Mouse (Mus musculus): ENCODE measurements around the gene Ece1. TPM values are rescaled to one million over a fixed set of nuclear protein-coding genes. Genes with fewer than 3 reads are reported as not detected.

The Ece1 gene
- polyA plus RNA-seq, 1 experiment from 2014 or later, result 62.1 TPM

DNA sequence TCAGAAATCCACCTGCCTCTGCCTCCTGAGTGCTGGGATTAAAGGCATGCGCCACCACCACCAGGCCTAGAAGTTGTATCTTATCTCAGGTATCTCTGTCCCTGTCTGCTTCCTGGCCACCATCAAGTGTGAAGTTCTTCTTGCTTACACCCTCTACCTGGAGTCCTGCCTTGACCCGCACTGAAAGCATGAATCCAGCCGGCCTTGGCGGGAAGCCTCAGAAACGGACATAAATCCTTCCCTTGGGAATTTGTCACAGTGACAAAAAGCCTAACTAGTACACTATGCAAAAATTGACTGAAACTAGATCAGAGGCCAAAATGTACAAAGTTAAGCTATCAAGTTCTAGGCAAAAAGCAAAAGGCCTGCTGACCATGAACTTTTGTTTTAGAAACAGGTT lies 39.5 kb upstream of the Ece1 start:
- Histone ChIP-seq H3K27me3 (replicated peaks; ENCODE audit: control insufficient read depth, insufficient read depth, low read length) (no peaks in the 10 kb centered on the region), H3K9me3 (ENCODE audit: control insufficient read depth, low read length) (peaks cover 4% of the 10 kb centered on the region; the same call in 1 of the 2 replicates), H3K36me3 (ENCODE audit: control insufficient read depth, insufficient read depth, low read length) (no peaks in the 10 kb centered on the region), H3K4me3 (ENCODE audit: low read depth, low read length) (no peak overlapping the region), H3K9ac (ENCODE audit: low read depth, low read length) (no peak overlapping the region), H3K4me1 (ENCODE audit: control insufficient read depth, insufficient read depth, low read length) (no peaks in the 10 kb centered on the region), H3K27ac (replicated peaks; ENCODE audit: low read depth, low read length) (no peak overlapping the region), H3K4me2 (ENCODE audit: low read depth, low read length) (no peak overlapping the region)
- WGBS, result 90% methylated on average over 5 of the region's 5 CpGs
- ATAC-seq (ENCODE audit: low read depth), result no peak
- no peak for DNase-seq (ENCODE audit: low spot score)

DNA sequence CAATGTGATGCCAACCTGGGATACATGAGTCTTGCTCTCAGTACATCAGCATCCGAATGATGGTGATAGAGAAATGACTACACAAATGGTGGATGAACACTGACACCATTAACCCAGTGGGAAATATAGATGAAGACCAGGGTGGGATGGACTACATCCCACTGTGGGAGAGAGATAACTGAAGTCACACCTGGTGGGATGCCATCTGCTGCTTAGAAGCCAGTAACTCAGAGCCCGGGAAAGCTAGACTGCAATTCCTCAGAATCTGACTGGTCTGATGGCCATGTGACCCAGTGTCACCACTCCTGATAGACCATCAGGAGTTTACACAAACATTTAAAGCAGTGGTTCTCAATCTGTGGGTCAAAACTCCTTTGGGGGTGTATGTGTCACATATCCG lies 38.5 kb upstream of the Ece1 start:
- H3K36me3 ChIP-seq (ENCODE audit: control insufficient read depth, insufficient read depth, low read length), result no peaks in the 10 kb centered on the region
- no peak overlapping the region for H3K27ac ChIP-seq (replicated peaks; ENCODE audit: low read depth, low read length)
- H3K4me3 ChIP-seq (ENCODE audit: low read depth, low read length), result no peak overlapping the region
- H3K9ac ChIP-seq (ENCODE audit: low read depth, low read length), result no peak overlapping the region
- no peak overlapping the region for H3K4me2 ChIP-seq (ENCODE audit: low read depth, low read length)
- H3K9me3 ChIP-seq (ENCODE audit: control insufficient read depth, low read length), result peaks cover 4% of the 10 kb centered on the region; the same call in 1 of the 2 replicates
- no peaks in the 10 kb centered on the region for H3K4me1 ChIP-seq (ENCODE audit: control insufficient read depth, insufficient read depth, low read length)
- 0 out of 2 replicates have a peak, but pooled peaks cover 3% of the 10 kb centered on the region for H3K27me3 ChIP-seq (replicated peaks; ENCODE audit: control insufficient read depth, insufficient read depth, low read length)
- ATAC-seq (ENCODE audit: low read depth), result no peak
- WGBS, result 85% methylated on average over 3 of the region's 3 CpGs
- no peak for DNase-seq (ENCODE audit: low spot score)

DNA sequence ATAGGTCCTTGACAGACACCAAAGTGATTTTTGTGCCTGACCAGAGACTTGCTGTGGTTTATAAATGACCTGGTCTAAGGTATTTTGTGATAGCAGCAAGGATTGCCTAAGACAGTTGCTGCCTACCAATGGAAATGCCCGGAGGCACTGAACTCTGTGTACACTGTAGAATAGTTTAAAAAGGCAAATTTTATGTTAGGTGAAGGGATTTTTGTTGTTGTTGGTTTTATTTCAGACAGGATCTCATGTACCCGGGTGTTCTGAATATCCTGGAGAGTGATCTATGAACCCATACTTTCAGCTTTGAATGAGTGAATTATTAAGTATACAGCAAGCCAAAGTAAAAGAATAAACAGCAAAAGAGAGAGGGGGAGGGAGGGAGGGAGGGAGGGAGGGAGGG lies 37.2 kb upstream of the Ece1 start:
- Histone ChIP-seq H3K4me1 (ENCODE audit: control insufficient read depth, insufficient read depth, low read length) (no peaks in the 10 kb centered on the region), H3K4me3 (ENCODE audit: low read depth, low read length) (no peak overlapping the region), H3K36me3 (ENCODE audit: control insufficient read depth, insufficient read depth, low read length) (no peaks in the 10 kb centered on the region), H3K4me2 (ENCODE audit: low read depth, low read length) (no peak overlapping the region), H3K27me3 (replicated peaks; ENCODE audit: control insufficient read depth, insufficient read depth, low read length) (0 out of 2 replicates have a peak, but pooled peaks cover 3% of the 10 kb centered on the region), H3K9ac (ENCODE audit: low read depth, low read length) (no peak overlapping the region), H3K27ac (replicated peaks; ENCODE audit: low read depth, low read length) (no peak overlapping the region), H3K9me3 (ENCODE audit: control insufficient read depth, low read length) (peaks cover 2% of the 10 kb centered on the region; the same call in 1 of the 2 replicates)
- WGBS, result 75% methylated on average over 2 of the region's 2 CpGs
- no peak for ATAC-seq (ENCODE audit: low read depth)
- no peak for DNase-seq (ENCODE audit: low spot score)

DNA sequence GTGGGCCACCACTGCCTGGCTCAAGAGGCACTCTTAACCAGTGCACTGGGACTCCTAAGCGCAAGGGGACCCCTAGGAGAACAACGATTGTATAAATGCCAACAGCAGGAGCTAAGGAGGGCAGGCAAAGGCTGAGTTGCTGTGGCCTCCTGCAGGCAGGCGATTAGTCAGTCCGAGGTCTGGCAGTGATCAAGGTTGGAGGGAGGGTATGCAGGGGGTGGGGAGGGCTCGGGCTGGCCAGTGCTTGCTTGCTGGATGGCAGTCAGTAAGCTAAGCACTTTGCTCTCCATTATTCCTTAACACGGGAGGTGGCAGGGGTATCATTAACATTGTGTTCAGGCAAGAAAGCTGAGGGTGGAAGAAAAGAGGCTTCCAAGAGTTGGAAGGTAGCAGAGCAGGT lies 31.7 kb upstream of the Ece1 start:
- no peaks in the 10 kb centered on the region for H3K9me3 ChIP-seq (ENCODE audit: control insufficient read depth, low read length)
- no peaks in the 10 kb centered on the region for H3K4me1 ChIP-seq (ENCODE audit: control insufficient read depth, insufficient read depth, low read length)
- no peak overlapping the region for H3K4me3 ChIP-seq (ENCODE audit: low read depth, low read length)
- no peak overlapping the region for H3K9ac ChIP-seq (ENCODE audit: low read depth, low read length)
- no peaks in the 10 kb centered on the region for H3K36me3 ChIP-seq (ENCODE audit: control insufficient read depth, insufficient read depth, low read length)
- H3K27me3 ChIP-seq (replicated peaks; ENCODE audit: control insufficient read depth, insufficient read depth, low read length), result peaks cover 3% of the 10 kb centered on the region; the same call in 1 of the 2 replicates
- no peak overlapping the region for H3K27ac ChIP-seq (replicated peaks; ENCODE audit: low read depth, low read length)
- DNase-seq (ENCODE audit: low spot score), result no peak
- 11% methylated on average over 6 of the region's 6 CpGs for WGBS
- ATAC-seq (ENCODE audit: low read depth), result no peak
- no peak overlapping the region for H3K4me2 ChIP-seq (ENCODE audit: low read depth, low read length)

DNA sequence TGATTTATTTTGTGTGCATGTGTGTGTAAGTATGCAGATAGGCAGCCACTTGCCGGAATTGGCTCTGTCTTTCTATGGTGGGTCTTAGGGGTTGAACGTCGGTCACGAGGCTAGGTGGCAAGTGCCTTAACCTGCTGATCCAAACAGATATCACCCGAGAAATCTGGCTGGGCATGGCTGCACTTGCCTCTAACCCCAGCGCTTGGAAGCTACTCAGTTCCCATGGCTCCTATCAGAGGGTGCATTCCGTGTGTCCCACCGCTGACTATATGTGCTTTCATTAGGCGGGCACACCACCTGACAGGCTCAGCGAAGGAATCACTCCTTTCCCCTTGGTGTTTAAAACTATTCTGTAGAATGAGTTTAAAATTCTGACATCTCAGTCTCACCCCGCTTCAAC lies 30.4 kb upstream of the Ece1 start:
- Histone ChIP-seq H3K27me3 (replicated peaks; ENCODE audit: control insufficient read depth, insufficient read depth, low read length) (peaks cover 3% of the 10 kb centered on the region; the same call in 1 of the 2 replicates), H3K27ac (replicated peaks; ENCODE audit: low read depth, low read length) (no peak overlapping the region), H3K9ac (ENCODE audit: low read depth, low read length) (no peak overlapping the region), H3K36me3 (ENCODE audit: control insufficient read depth, insufficient read depth, low read length) (no peaks in the 10 kb centered on the region), H3K4me3 (ENCODE audit: low read depth, low read length) (no peak overlapping the region), H3K9me3 (ENCODE audit: control insufficient read depth, low read length) (no peaks in the 10 kb centered on the region), H3K4me2 (ENCODE audit: low read depth, low read length) (no peak overlapping the region), H3K4me1 (ENCODE audit: control insufficient read depth, insufficient read depth, low read length) (no peaks in the 10 kb centered on the region)
- ATAC-seq (ENCODE audit: low read depth), result no peak
- no peak for DNase-seq (ENCODE audit: low spot score)
- WGBS, result 82% methylated on average over 11 of the region's 11 CpGs

DNA sequence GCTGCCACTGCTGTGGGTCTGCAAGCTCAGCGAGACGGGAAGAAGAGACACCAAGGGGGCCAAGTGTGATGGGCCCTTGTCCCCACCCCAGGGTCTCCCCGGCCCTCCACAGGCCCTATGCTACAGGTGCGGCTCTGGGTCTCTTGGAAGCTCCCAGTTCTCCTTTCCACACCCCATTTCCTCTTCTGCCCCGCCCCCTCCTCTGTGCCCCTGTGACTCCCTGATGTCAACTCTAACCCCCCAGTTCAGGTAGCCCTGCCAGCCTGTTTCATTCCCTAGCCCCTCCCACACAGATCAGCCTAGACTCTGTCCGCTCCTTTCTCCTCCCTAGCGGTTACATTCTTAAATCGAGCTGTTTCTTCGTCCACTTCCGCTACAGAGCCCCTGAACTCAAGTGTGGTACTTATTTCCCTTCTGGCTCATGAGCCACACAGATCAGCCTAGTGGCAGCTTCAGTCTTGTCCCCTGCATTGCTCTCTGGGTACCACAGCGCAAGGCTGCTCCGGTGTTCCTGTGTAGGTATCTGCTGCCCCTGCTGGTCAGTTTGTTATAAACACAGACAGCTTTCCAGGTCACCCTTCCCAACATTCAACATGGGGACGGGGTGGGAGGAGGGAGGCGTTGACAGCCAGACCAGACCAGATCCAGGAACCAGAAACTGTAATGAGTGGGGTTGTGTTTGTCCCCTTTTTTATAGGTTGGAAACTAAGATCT lies 26.3 kb upstream of the Ece1 start:
- H3K4me3 ChIP-seq (ENCODE audit: low read depth, low read length), result no peak overlapping the region
- H3K9ac ChIP-seq (ENCODE audit: low read depth, low read length), result no peak overlapping the region
- no peak overlapping the region for H3K27ac ChIP-seq (replicated peaks; ENCODE audit: low read depth, low read length)
- no peaks in the 10 kb centered on the region for H3K27me3 ChIP-seq (replicated peaks; ENCODE audit: control insufficient read depth, insufficient read depth, low read length)
- no peaks in the 10 kb centered on the region for H3K9me3 ChIP-seq (ENCODE audit: control insufficient read depth, low read length)
- peak overlapping the region; percentile 48 for H3K4me2 ChIP-seq (ENCODE audit: low read depth, low read length)
- 9% methylated on average over 12 of the region's 14 CpGs for WGBS
- no peaks in the 10 kb centered on the region for H3K36me3 ChIP-seq (ENCODE audit: control insufficient read depth, insufficient read depth, low read length)
- ATAC-seq (ENCODE audit: low read depth), result peak; percentile 93
- H3K4me1 ChIP-seq (ENCODE audit: control insufficient read depth, insufficient read depth, low read length), result no peaks in the 10 kb centered on the region
- peak; percentile 92 for DNase-seq (ENCODE audit: low spot score)

DNA sequence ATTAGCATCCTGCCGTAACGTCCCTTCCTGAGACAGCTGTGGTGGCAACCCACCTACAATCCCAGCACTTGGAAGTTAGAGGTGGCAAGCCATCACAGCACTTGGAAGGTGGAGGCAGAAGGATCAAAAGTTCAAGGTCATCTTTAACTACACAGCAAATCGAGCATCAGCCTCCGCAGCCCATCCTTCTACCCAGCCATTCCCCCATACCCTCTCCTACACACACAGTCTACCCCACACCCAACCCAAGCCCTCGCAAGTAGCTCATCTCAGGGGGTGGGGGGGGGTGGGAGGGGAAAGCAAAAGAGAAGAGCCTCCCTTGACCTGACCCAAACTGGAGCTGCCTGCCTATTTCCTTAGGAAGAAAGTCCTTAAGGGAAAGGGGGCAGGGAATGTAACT lies 25.3 kb upstream of the Ece1 start:
- no peaks in the 10 kb centered on the region for H3K4me1 ChIP-seq (ENCODE audit: control insufficient read depth, insufficient read depth, low read length)
- DNase-seq (ENCODE audit: low spot score) (no peak), ATAC-seq (ENCODE audit: low read depth) (no peak)
- no peaks in the 10 kb centered on the region for H3K27me3 ChIP-seq (replicated peaks; ENCODE audit: control insufficient read depth, insufficient read depth, low read length)
- no peaks in the 10 kb centered on the region for H3K36me3 ChIP-seq (ENCODE audit: control insufficient read depth, insufficient read depth, low read length)
- H3K27ac ChIP-seq (replicated peaks; ENCODE audit: low read depth, low read length), result no peak overlapping the region
- H3K9ac ChIP-seq (ENCODE audit: low read depth, low read length), result no peak overlapping the region
- H3K4me2 ChIP-seq (ENCODE audit: low read depth, low read length), result no peak overlapping the region
- WGBS, result 94% methylated on average over 5 of the region's 5 CpGs
- no peak overlapping the region for H3K4me3 ChIP-seq (ENCODE audit: low read depth, low read length)
- H3K9me3 ChIP-seq (ENCODE audit: control insufficient read depth, low read length), result no peaks in the 10 kb centered on the region

DNA sequence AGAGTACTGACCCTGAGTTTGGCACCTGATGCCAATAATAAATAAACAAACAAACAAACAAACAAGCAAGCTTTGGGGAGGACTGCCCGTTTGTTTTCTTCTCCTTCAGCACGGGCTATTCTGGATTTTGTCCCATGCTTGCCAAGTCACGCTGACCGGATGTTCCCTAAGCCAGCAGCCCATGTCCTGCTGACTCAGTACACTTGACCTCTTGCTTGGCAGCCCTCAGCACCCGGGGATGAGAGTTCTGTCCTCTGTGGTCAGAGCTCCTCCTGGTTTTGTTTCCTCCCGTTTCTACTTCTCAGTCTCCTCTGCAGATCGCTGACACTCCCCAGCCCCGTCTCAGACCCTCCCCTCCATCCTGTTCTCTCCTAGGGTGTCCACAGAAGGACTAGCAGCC lies 24.2 kb upstream of the Ece1 start:
- no peak overlapping the region for H3K4me3 ChIP-seq (ENCODE audit: low read depth, low read length)
- 72% methylated on average over 8 of the region's 8 CpGs for WGBS
- no peak for ATAC-seq (ENCODE audit: low read depth)
- no peak overlapping the region for H3K27ac ChIP-seq (replicated peaks; ENCODE audit: low read depth, low read length)
- H3K27me3 ChIP-seq (replicated peaks; ENCODE audit: control insufficient read depth, insufficient read depth, low read length), result no peaks in the 10 kb centered on the region
- no peak overlapping the region for H3K4me2 ChIP-seq (ENCODE audit: low read depth, low read length)
- H3K9me3 ChIP-seq (ENCODE audit: control insufficient read depth, low read length), result no peaks in the 10 kb centered on the region
- no peak overlapping the region for H3K9ac ChIP-seq (ENCODE audit: low read depth, low read length)
- H3K4me1 ChIP-seq (ENCODE audit: control insufficient read depth, insufficient read depth, low read length), result no peaks in the 10 kb centered on the region
- no peak for DNase-seq (ENCODE audit: low spot score)
- no peaks in the 10 kb centered on the region for H3K36me3 ChIP-seq (ENCODE audit: control insufficient read depth, insufficient read depth, low read length)

DNA sequence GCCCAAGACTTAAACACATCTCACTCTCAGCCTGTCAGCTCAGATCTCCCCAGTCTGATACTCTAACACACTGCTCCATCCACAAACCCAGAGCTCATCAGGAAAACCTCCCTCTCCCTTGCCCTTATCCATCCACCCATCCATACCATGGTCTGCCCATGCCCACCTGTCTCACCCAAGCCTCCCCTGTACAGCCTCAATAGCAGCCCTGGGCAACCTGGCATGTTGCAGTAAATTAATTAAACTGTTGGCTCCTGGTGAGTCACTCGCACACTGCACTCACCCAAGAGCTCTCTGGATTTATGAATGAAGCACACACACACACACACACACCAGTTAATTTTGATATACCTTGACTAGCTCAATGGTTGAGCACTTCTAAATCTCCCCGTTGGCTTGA lies 23.2 kb upstream of the Ece1 start:
- 90% methylated on average over 2 of the region's 2 CpGs for WGBS
- ATAC-seq (ENCODE audit: low read depth) (no peak), DNase-seq (ENCODE audit: low spot score) (no peak)
- Histone ChIP-seq H3K27me3 (replicated peaks; ENCODE audit: control insufficient read depth, insufficient read depth, low read length) (no peaks in the 10 kb centered on the region), H3K4me1 (ENCODE audit: control insufficient read depth, insufficient read depth, low read length) (no peaks in the 10 kb centered on the region), H3K9me3 (ENCODE audit: control insufficient read depth, low read length) (no peaks in the 10 kb centered on the region), H3K27ac (replicated peaks; ENCODE audit: low read depth, low read length) (no peak overlapping the region), H3K4me2 (ENCODE audit: low read depth, low read length) (no peak overlapping the region), H3K9ac (ENCODE audit: low read depth, low read length) (no peak overlapping the region), H3K36me3 (ENCODE audit: control insufficient read depth, insufficient read depth, low read length) (no peaks in the 10 kb centered on the region), H3K4me3 (ENCODE audit: low read depth, low read length) (no peak overlapping the region)
